Mouse (Mus musculus): ENCODE data around the gene Adgrb2. TPM values are rescaled to one million over a fixed set of nuclear protein-coding genes. Genes with fewer than 3 reads are reported as not detected.

Gene Adgrb2
- polyA plus RNA-seq, 1 experiment from 2014 or later: 7.3 TPM

DNA sequence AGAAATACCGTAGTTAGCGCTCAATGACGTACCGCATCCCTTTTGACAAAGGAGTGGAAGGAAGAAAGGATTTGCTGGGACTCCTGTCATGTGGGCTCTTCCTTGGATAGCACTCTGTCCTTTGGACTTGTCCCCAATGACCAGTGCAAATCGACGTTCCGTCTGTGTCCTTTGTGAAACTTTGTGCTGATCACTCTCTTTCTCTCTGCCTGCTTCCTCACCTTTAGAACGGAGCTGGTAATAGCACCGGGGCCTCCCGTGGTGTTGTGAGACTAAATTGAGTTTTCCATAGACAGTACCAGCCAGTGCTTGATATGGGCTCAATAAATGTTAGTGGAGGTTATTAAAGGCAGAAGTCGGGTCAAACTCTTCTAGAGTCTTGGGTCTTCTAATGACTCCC is 56.4 kb downstream of the Adgrb2 start:
- Histone ChIP-seq H3K27me3 (peaks cover 31% of the 10 kb centered on the region), H3K4me1 (peaks cover 20% of the 10 kb centered on the region), H3K4me3 (replicated peaks) (no peak overlapping the region), H3K36me3 (replicated peaks) (no peaks in the 10 kb centered on the region), H3K9ac (no peak overlapping the region), H3K4me2 (no peak overlapping the region), H3K9me3 (no peaks in the 10 kb centered on the region), H3K27ac (no peak overlapping the region)
- no peak for ATAC-seq (ENCODE audit: low FRiP score)
- WGBS: 86% methylated on average over 11 of the region's 11 CpGs

DNA sequence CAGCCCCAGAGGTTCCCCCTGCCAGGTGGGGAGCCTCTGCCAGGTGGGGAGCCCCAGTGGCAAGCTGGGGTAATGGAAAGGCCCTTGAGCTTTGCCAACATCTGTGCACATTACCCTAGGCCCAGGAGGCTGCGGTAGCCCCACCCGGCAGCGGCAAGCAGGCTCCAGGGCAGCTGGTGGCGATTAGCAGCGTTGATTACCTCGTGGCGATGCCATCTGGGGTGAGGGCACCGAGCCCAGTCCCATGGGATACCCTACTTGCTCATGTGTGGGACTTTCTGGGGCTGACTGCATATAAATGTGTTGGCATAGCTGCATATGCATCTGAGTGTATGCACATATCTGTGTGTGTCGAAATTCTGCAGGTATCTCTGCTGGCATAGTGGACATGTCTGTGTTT is 59.5 kb downstream of the Adgrb2 start:
- ATAC-seq (ENCODE audit: low FRiP score): no peak
- H3K4me1 ChIP-seq: peaks cover 22% of the 10 kb centered on the region
- 69% methylated on average over 9 of the region's 9 CpGs for WGBS

DNA sequence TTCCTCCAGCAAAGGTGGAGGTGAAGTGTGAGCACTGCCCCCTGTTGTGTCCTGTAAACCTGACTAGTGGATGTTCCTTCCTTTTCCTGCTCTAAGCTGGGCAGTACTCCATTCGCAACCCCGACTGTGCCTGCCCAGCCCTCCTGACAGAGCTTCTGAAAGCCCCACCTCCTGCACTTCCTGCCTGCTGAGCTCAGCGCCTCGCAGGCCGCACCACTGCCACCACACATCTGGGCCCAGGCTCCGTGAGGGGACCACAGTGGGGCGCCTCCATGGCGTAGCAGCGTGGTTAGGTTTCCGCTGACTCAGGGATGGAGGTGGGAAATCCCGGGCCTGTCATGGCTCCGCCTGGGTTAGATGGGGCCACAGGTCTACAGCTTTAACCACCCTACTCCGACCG is 60.9 kb downstream of the Adgrb2 start:
- Histone ChIP-seq H3K27me3 (peaks cover 57% of the 10 kb centered on the region), H3K36me3 (replicated peaks) (no peaks in the 10 kb centered on the region), H3K9ac (no peak overlapping the region), H3K27ac (no peak overlapping the region), H3K9me3 (no peaks in the 10 kb centered on the region), H3K4me1 (peaks cover 29% of the 10 kb centered on the region), H3K4me3 (replicated peaks) (no peak overlapping the region), H3K4me2 (no peak overlapping the region)
- ATAC-seq (ENCODE audit: low FRiP score): no peak
- WGBS: 18% methylated on average over 14 of the region's 14 CpGs

More for the DNA sequence above, 59.5 kb downstream of the Adgrb2 start:
- Histone ChIP-seq H3K27me3 (peaks cover 45% of the 10 kb centered on the region), H3K4me2 (no peak overlapping the region), H3K36me3 (replicated peaks) (no peaks in the 10 kb centered on the region), H3K4me3 (replicated peaks) (no peak overlapping the region), H3K27ac (no peak overlapping the region), H3K9ac (no peak overlapping the region), H3K9me3 (no peaks in the 10 kb centered on the region)

DNA sequence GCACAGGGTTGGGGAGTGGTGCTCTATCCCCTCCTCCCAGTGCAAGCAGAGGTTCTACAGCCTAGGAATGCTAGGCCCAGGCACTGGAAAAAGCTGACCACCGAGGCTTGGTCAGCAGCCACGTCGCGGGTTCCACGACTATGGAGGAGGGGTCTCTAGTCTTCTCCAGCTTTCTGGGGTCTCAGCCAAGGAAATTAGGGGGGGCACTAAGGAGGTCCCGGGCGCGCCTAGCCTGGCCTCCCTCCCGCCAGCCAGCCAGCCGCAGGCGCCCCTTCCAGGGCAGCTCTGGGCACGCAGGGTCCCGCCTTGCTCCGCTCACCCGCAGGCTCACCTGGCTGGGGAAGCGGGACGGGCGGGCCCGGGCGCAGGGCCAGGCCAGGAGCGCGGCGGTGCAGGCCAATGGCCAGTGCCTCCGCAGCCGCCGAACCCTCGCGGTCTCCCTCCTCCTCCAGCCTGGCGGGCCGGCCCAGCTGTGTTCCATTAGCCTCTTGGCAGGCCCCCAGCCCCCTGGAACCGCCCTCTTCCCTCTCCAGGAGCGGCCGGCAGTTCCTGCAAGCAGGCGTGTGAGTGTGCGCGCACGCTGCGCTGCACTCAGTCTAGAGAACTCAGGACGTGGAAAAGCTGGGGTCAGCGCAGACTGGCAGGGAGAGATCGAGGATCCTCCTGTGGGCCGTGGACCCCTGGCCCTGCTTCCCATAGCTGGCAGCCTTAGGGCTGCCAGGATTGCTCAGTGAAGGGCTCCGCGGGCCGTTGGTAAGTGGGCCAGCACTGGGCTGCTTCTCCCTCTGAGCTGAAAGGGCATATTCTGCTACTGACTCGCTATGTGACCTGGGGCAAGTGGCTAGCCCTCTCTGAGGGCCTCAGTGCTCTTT is 62.9 kb downstream of the Adgrb2 start, which contains the start of gene Col16a1:
Gene Col16a1 (plus strand): TSS at position 510 of the 872 bp plus-strand sequence.
- peaks cover 31% of the 10 kb centered on the region for H3K4me1 ChIP-seq
- no peaks in the 10 kb centered on the region for H3K36me3 ChIP-seq (replicated peaks)
- H3K27me3 ChIP-seq: peaks cover 58% of the 10 kb centered on the region
- peak within 1 kb of the TSS; percentile 34 for H3K4me3 ChIP-seq (replicated peaks)
- 2% methylated on average over 34 of the region's 46 CpGs for WGBS
- ATAC-seq (ENCODE audit: low FRiP score): peak; percentile 65; the same call in 1 of the 2 replicates
- H3K27ac ChIP-seq: peak within 1 kb of the TSS; percentile 54; the same call in 1 of the 2 replicates
- H3K4me2 ChIP-seq: peak within 1 kb of the TSS; percentile 61
- no peaks in the 10 kb centered on the region for H3K9me3 ChIP-seq
- peak within 1 kb of the TSS; percentile 58 for H3K9ac ChIP-seq

DNA sequence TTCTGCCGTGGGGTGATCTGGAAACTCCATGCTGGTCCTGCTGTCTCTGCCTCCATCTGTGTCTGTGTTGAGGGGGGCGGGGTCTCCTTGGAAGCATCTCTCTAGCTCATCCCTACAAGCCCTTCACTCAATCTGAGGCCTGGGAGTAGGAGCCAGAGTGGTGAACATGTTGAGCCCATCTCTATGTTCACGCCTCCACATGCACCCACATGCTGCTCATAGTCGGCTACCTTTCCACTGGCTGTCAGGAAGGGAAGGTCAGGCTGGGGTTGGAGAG is 63.5 kb downstream of the Adgrb2 start:
- H3K27me3 ChIP-seq: peaks cover 58% of the 10 kb centered on the region
- peak; percentile 17; the same call in 1 of the 2 replicates for ATAC-seq (ENCODE audit: low FRiP score)
- 0 out of 2 replicates have a peak overlapping the region, but pooled peaks have one; percentile 54 for H3K27ac ChIP-seq
- H3K9me3 ChIP-seq: no peaks in the 10 kb centered on the region
- H3K9ac ChIP-seq: peak overlapping the region; percentile 58
- H3K4me3 ChIP-seq (replicated peaks): peak overlapping the region; percentile 34
- 43% methylated on average over 4 of the region's 4 CpGs for WGBS
- H3K4me2 ChIP-seq: peak overlapping the region; percentile 61
- H3K36me3 ChIP-seq (replicated peaks): no peaks in the 10 kb centered on the region
- H3K4me1 ChIP-seq: peaks cover 31% of the 10 kb centered on the region

DNA sequence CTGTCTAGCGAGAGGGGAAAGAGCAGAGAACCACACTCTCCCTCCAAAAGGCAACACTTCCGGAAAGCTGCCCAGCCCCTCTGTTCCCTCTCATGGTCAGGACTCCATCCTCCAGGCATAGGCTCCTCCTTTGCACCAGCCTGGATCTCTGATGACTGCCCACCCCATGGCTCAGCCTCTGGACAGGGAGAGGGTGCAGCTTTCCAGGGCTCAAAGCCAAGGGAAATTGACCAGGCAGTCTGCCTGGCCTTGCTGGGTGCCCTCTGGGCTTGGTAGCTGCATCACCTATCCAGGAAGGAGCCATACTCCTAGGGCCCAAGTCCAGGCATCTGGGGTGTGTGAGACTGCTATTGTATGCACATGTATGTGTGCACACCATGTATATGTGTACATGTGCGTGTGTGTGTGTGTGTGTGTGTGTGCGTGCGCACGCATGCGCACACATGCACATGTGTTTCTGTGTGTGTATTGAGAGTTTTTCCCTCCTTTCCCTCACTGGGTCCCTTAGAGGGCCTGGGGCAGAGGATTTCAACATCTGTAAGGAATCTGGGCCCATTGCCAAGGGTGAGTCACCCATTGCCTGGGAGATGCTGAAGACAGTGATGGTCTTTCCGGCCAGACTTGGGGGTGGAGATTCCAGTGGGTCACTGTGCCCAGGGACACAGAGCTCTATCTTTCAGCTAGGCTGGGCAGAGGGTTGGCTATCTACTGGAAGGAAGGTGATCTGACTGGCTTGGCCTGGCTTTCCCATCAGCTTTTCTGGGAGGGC is 65.6 kb downstream of the Adgrb2 start:
- no peak overlapping the region for H3K9ac ChIP-seq
- no peak overlapping the region for H3K4me3 ChIP-seq (replicated peaks)
- H3K36me3 ChIP-seq (replicated peaks): no peaks in the 10 kb centered on the region
- H3K4me1 ChIP-seq: peaks cover 34% of the 10 kb centered on the region
- peaks cover 56% of the 10 kb centered on the region for H3K27me3 ChIP-seq
- no peak overlapping the region for H3K27ac ChIP-seq
- ATAC-seq (ENCODE audit: low FRiP score): no peak
- WGBS: 86% methylated on average over 8 of the region's 8 CpGs
- no peaks in the 10 kb centered on the region for H3K9me3 ChIP-seq
- no peak overlapping the region for H3K4me2 ChIP-seq

DNA sequence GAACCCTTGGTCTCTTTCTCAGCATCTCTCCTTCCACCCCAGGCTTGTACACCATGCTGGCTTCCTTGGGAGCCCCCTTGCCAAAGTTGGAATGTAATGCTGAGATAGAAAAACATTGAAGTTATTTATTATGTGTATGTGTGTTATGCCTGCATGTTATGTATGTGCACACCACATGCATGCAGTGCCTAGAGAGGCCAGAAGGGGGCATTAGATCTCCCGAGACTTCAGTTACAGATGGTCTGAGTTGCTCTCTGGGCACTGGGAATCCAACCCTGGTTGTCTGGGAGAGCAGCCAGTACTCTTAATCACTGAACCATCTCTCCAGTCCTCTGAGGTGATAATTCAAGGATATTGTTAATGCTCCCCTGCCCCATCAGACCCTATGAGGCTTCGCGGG is 67.6 kb downstream of the Adgrb2 start:
- H3K4me1 ChIP-seq: peaks cover 41% of the 10 kb centered on the region
- 95% methylated on average over 3 of the region's 3 CpGs for WGBS

DNA sequence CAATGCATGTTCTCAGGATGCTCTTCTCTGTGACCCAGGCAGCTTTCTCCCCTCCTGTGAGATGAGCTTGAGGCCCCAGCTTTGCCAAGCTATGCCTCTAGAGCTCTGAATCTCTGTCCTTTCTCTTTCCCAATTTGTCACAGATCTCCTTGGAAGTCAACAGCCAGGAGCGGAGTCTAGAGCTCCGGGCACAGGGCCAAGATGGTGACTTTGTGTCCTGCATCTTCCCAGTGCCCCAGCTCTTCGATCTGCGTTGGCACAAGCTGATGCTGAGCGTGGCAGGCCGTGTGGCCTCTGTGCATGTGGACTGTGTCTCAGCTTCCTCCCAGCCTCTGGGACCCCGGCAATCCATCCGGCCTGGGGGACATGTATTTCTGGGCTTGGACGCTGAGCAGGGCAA is 68.4 kb downstream of the Adgrb2 start:
- WGBS: 91% methylated on average over 9 of the region's 9 CpGs
- no peak overlapping the region for H3K27ac ChIP-seq
- no peak overlapping the region for H3K9ac ChIP-seq
- peaks cover 31% of the 10 kb centered on the region for H3K27me3 ChIP-seq
- H3K36me3 ChIP-seq (replicated peaks): no peaks in the 10 kb centered on the region
- H3K9me3 ChIP-seq: no peaks in the 10 kb centered on the region
- H3K4me1 ChIP-seq: peaks cover 33% of the 10 kb centered on the region
- no peak overlapping the region for H3K4me3 ChIP-seq (replicated peaks)
- ATAC-seq (ENCODE audit: low FRiP score): no peak
- no peak overlapping the region for H3K4me2 ChIP-seq

More for the DNA sequence above, 67.6 kb downstream of the Adgrb2 start:
- H3K36me3 ChIP-seq (replicated peaks): no peaks in the 10 kb centered on the region
- H3K4me3 ChIP-seq (replicated peaks): no peak overlapping the region
- no peak for ATAC-seq (ENCODE audit: low FRiP score)
- H3K9ac ChIP-seq: no peak overlapping the region
- no peaks in the 10 kb centered on the region for H3K9me3 ChIP-seq
- H3K27ac ChIP-seq: no peak overlapping the region
- no peak overlapping the region for H3K4me2 ChIP-seq
- H3K27me3 ChIP-seq: peaks cover 36% of the 10 kb centered on the region

DNA sequence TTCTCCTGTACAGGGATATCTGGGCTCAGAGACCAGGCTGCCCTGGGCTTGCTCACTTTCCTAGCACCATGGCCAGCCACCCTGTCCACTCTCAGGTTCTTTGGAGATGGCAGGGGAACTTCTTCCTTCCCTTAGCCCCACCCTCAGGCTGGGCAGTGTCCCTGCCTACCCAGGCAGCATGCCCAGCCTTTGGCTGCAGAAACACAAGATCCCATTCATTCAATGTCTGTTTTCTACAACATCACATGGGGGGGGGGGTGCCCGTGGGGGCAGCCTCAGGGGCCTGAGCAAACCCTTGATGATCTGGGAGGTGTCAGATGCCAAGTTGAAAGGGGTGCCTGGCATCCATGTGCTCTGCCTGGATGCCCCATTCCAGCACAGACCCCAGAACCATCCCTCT is 70.1 kb downstream of the Adgrb2 start:
- Histone ChIP-seq H3K9me3 (no peaks in the 10 kb centered on the region), H3K4me3 (replicated peaks) (no peak overlapping the region), H3K9ac (no peak overlapping the region), H3K27me3 (peaks cover 16% of the 10 kb centered on the region), H3K4me1 (peaks cover 31% of the 10 kb centered on the region), H3K27ac (no peak overlapping the region), H3K36me3 (replicated peaks) (no peaks in the 10 kb centered on the region), H3K4me2 (no peak overlapping the region)
- no peak for ATAC-seq (ENCODE audit: low FRiP score)
- 25% methylated on average over 1 of the region's 1 CpGs for WGBS

DNA sequence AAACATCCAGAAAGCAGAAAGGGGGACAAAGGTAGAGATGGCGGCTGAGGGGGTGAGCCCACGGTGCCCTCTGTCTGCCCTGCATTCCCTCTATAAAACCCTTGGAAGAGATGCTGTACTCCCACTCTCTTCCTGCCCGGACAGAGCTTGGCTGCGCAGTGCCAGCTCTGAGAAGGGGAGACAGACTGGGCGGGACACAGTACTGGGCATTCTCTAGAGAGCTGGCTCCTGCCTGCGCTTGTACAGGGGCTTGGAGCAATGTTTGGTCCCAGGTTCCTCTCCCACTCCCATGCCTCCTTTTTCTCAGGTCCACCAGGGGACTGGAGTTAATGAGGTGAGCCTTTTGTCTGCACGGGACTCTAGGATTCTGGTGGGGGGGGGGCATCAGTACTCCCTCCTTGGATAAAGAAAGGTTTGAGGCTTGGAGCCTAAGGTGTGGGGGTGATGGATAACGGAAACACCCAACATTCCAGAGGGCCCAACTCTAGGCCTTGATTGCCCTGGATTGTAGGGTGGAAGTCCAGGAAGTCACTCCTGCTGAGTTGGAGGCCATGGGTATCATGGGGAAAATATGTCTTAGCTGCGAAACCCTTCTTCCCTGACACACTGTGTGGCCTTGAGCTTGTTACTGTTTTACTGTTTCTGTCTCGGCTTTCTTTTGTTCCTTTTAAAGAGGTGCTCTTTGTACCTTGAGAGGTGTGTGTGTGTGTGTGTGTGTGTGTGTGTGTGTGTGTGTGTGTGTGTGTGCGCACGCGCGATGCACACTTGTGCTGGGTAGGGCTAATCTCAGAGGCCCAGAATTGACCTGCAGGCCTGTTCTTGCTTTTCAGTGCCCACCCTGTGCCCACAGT is 70.7 kb downstream of the Adgrb2 start:
- H3K4me1 ChIP-seq: peaks cover 26% of the 10 kb centered on the region
- no peak overlapping the region for H3K4me2 ChIP-seq
- ATAC-seq (ENCODE audit: low FRiP score): no peak
- no peak overlapping the region for H3K4me3 ChIP-seq (replicated peaks)
- H3K27me3 ChIP-seq: peaks cover 11% of the 10 kb centered on the region
- H3K9ac ChIP-seq: no peak overlapping the region
- H3K9me3 ChIP-seq: no peaks in the 10 kb centered on the region
- 0 out of 2 replicates have a peak overlapping the region, but pooled peaks have one; percentile 56 for H3K27ac ChIP-seq
- H3K36me3 ChIP-seq (replicated peaks): no peaks in the 10 kb centered on the region
- 76% methylated on average over 14 of the region's 14 CpGs for WGBS

DNA sequence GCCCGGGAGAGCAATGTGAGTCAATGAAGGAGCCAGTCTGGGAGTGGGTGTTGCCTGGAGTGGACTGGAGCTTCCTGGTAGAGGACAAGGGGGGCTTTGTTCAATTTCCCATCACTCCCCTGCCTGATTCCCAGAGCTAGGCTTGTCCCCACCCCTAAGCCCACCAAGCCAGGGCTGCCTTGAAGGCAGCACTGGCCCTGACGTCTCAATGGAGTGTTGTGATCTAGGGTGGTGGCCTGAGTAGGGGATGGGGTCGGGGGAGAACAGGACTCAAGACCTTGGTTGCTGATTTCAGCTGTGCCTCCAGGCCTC is 71.3 kb downstream of the Adgrb2 start:
- Histone ChIP-seq H3K27me3 (peaks cover 8% of the 10 kb centered on the region; the same call in 1 of the 2 replicates), H3K9ac (no peak overlapping the region), H3K27ac (peak overlapping the region; percentile 56; the same call in 1 of the 2 replicates), H3K4me2 (no peak overlapping the region), H3K4me1 (peaks cover 22% of the 10 kb centered on the region), H3K9me3 (no peaks in the 10 kb centered on the region), H3K36me3 (replicated peaks) (no peaks in the 10 kb centered on the region), H3K4me3 (replicated peaks) (no peak overlapping the region)
- no peak for ATAC-seq (ENCODE audit: low FRiP score)
- WGBS: 36% methylated on average over 3 of the region's 3 CpGs

DNA sequence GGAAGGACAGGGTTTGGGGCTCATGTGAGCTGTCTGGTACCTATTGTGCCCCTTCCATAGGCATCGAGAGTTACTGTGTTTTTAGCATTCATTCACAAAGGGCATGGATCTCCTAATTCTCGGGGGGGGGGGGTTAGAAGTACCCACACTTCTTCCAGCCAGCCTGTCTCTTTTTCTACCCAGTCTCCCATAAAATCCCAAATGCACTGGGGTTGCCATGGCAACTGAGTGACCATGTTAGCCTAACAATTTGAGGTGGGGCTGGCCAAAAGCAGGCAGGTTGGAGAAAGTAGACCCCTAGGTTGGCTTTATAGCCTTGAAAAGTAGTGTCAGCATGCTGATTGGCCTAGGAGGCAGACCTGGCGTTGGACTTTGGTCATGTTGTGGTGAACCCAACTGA is 71.8 kb downstream of the Adgrb2 start:
- H3K27ac ChIP-seq: peak overlapping the region; percentile 56; the same call in 1 of the 2 replicates
- peaks cover 8% of the 10 kb centered on the region; the same call in 1 of the 2 replicates for H3K27me3 ChIP-seq
- no peak overlapping the region for H3K4me3 ChIP-seq (replicated peaks)
- peaks cover 22% of the 10 kb centered on the region for H3K4me1 ChIP-seq
- no peaks in the 10 kb centered on the region for H3K36me3 ChIP-seq (replicated peaks)
- no peaks in the 10 kb centered on the region for H3K9me3 ChIP-seq
- ATAC-seq (ENCODE audit: low FRiP score): no peak
- 41% methylated on average over 3 of the region's 3 CpGs for WGBS
- no peak overlapping the region for H3K9ac ChIP-seq
- H3K4me2 ChIP-seq: no peak overlapping the region
